Mouse (Mus musculus) cerebellum, postnatal 4 days (tissue): ENCODE measurements around the gene Samd10.
A peak's percentile ranks its signal among the peaks of the same experiment; 100 is the strongest.

ENCODE experiments used
- DNase-seq, 2 experiments: peaks; one replicate each; pipeline ENCODE4 v3.0.0; 2022; ENCODE audit warnings: low spot score in 2 of 2, mixed read lengths in 1 of 2

The Samd10 gene

GRCm38 (mm10) chr2:181598454-181599351 is at the start of gene Samd10:
Gene Samd10 (minus strand): TSS chr2:181599212.
- peak in 1 of 2 experiments; percentile 59 for DNase-seq

- DNase-seq = peak in 1 of 2 experiments; percentile 8
Measured at GRCm38 (mm10) chr2:181646626-181647472, 47.8 kb upstream of the Samd10 start.

GRCm38 (mm10) chr2:181645666-181646065 is 46.7 kb upstream of the Samd10 start:
- DNase-seq = no peak

- peak in 1 of 2 experiments; percentile 39 for DNase-seq
Measured at GRCm38 (mm10) chr2:181644361-181644760, 45.3 kb upstream of the Samd10 start.

- no peak for DNase-seq
Measured at GRCm38 (mm10) chr2:181635865-181636264, 36.9 kb upstream of the Samd10 start.

GRCm38 (mm10) chr2:181632624-181633023 is 33.6 kb upstream of the Samd10 start:
- no peak for DNase-seq

- DNase-seq = no peak
Measured at GRCm38 (mm10) chr2:181628471-181628870, 29.5 kb upstream of the Samd10 start.

GRCm38 (mm10) chr2:181623401-181623800 is 24.4 kb upstream of the Samd10 start:
- DNase-seq = peak in 1 of 2 experiments; percentile 17

GRCm38 (mm10) chr2:181618761-181619495 is 19.9 kb upstream of the Samd10 start:
- DNase-seq = no peak

GRCm38 (mm10) chr2:181602367-181602766 is 3.4 kb upstream of the Samd10 start:
- DNase-seq = no peak

GRCm38 (mm10) chr2:181601751-181602145 is 2.7 kb upstream of the Samd10 start:
- no peak for DNase-seq

- DNase-seq = peak; percentile 91 to 95
Measured at GRCm38 (mm10) chr2:181600828-181601750, 2.1 kb upstream of the Samd10 start.

- DNase-seq = no peak
Measured at GRCm38 (mm10) chr2:181600226-181600758, 1.3 kb upstream of the Samd10 start.

GRCm38 (mm10) chr2:181597378-181598061 is 1.5 kb downstream of the Samd10 start:
- no peak for DNase-seq

GRCm38 (mm10) chr2:181596221-181596960 is 2.6 kb downstream of the Samd10 start:
- DNase-seq = no peak

GRCm38 (mm10) chr2:181594946-181595696 is 3.9 kb downstream of the Samd10 start:
- no peak for DNase-seq

- DNase-seq = no peak
Measured at GRCm38 (mm10) chr2:181593937-181594336, 5.1 kb downstream of the Samd10 start.

GRCm38 (mm10) chr2:181593042-181593421 is 6.0 kb downstream of the Samd10 start:
- no peak for DNase-seq
